Comparison of ENCODE assay signal across 8 mouse cellular contexts in the genomic region with DNA sequence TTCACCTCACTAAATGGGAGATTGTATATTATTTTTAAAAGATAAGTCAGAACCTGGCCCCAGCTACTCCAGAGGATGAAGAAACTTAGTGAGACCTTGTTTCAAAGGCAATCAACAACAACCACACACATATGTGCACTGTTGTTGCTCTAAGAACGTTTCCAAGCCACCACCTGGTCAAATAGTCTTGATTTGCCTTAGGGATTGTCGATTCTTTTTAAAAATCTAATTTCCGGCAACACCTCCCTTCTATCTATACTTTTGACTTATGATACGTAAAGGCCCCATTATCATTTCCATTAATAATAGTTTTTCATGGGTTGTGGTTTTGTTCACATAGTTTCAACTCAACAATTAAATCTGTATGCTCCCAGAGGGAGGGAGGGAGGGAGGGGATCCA. TPM values are rescaled to one million over a fixed set of nuclear protein-coding genes. Genes with fewer than 3 reads are reported as not detected.
A peak's percentile ranks its signal among the peaks of the same experiment; 100 is the strongest.
DNase-seq lines count a peak whose midpoint lies in the region; ATAC-seq and TF ChIP-seq lines count a peak whose summit lies in the region.

A gene (minus strand): TSS at position 101 of the 400 bp plus-strand sequence.

- H3K27me3 ChIP-seq in midbrain, embryonic 15.5 days (replicated peaks), result no peaks in the 10 kb centered on the region

- H3K9ac ChIP-seq in midbrain, embryonic 15.5 days, result peak within 1 kb of the TSS; percentile 99

- no peaks in the 10 kb centered on the region for H3K36me3 ChIP-seq in midbrain, embryonic 15.5 days (replicated peaks)

- H3K4me3 ChIP-seq in layer of hippocampus, adult 2 months, result peak within 1 kb of the TSS; percentile 83
- H3K4me3 ChIP-seq in midbrain, embryonic 15.5 days, result peak within 1 kb of the TSS; percentile 80

- no peak for TF ChIP-seq POLR2A in brain, embryonic 14.5 days (IDR thresholded peaks at IDR 0.05; ENCODE audit: borderline replicate concordance, extremely low read depth, insufficient read depth, insufficient read length, poor library complexity, severe bottlenecking)

- peak within 1 kb of the TSS; percentile 51 for H3K4me2 ChIP-seq in midbrain, embryonic 15.5 days

- no peak for ATAC-seq in granulocyte monocyte progenitor cell, adult 5-6 weeks (replicated peaks; ENCODE audit: poor library complexity, severe bottlenecking)
- no peak for ATAC-seq in midbrain, embryonic 15.5 days (replicated peaks)

- peaks cover 9% of the 10 kb centered on the region for H3K4me1 ChIP-seq in midbrain, embryonic 15.5 days

- 87% methylated on average over 4 of the region's 4 CpGs for whole genome bisulfite sequencing in midbrain, embryonic 15.5 days

- TF ChIP-seq CTCF in layer of hippocampus, adult 2 months (conservative IDR thresholded peaks at IDR 0.05), result no peak
- no peak for TF ChIP-seq CTCF in brain, embryonic 14.5 days (IDR thresholded peaks at IDR 0.05; ENCODE audit: borderline replicate concordance, extremely low read depth, insufficient read depth, insufficient read length)

- no peaks in the 10 kb centered on the region for H3K9me3 ChIP-seq in midbrain, embryonic 15.5 days

- peak within 1 kb of the TSS; percentile 99 for H3K27ac ChIP-seq in layer of hippocampus, adult 2 months
- H3K27ac ChIP-seq in midbrain, embryonic 15.5 days, result peak within 1 kb of the TSS; percentile 99

- DNase-seq in layer of hippocampus, adult 2 months (ENCODE audit: low spot score in 2 of 2), result no peak
- no peak for DNase-seq in layer of hippocampus, adult 9-10 months (ENCODE audit: low spot score)
- DNase-seq in brain, embryonic 14.5 days (ENCODE audit: low read depth), result no peak
- DNase-seq in layer of hippocampus, postnatal 25 days (ENCODE audit: extremely low spot score in 1 of 2, low spot score in 1 of 2), result no peak
- no peak for DNase-seq in urinary bladder, adult 18-20 months (ENCODE audit: low spot score in 2 of 2)
- no peak for DNase-seq in urinary bladder, postnatal 10 days (ENCODE audit: low spot score)

RNA-seq across cellular contexts. Expression of the gene that starts here (rescaled TPM):
- total RNA-seq in layer of hippocampus, adult 2 months (2021), result 100 to 1,000 TPM; 133 TPM
- polyA plus RNA-seq in brain, embryonic 14.5 days (2012; rRNA removed), result 241 and 264 TPM in 2 replicates
- total RNA-seq in granulocyte monocyte progenitor cell, adult 5-6 weeks (2014; fragmentation: Nextera tagmentation), result 75.0 and 82.1 TPM in 2 replicates
- 37.2 and 63.4 TPM in 2 replicates for total RNA-seq in granulocyte monocyte progenitor cell, adult 5-6 weeks (2017)
- 100 to 1,000 TPM; 123 to 145 TPM for total RNA-seq in layer of hippocampus, postnatal 25 days (2021)
- polyA plus RNA-seq in midbrain, embryonic 15.5 days (2015; fragmentation: Nextera tagmentation; extraction: Ambion mirVana), result 246 and 247 TPM in 2 replicates
